Mouse (Mus musculus) adipocyte (in vitro differentiated cells): Measurements from ENCODE around the gene 2010111I01Rik.

ENCODE experiments used
- DNase-seq: peaks from one replicate; pipeline ENCODE4 v3.0.0-alpha.2; 2016; ENCODE audit warnings: low spot score

The 2010111I01Rik gene

GRCm38 (mm10) chr13:63152498-63152897, 187.8 kb downstream of the 2010111I01Rik start:
- DNase-seq: no peak

GRCm38 (mm10) chr13:63153397-63153796, 188.7 kb downstream of the 2010111I01Rik start:
- no peak for DNase-seq

- peak; percentile 65 for DNase-seq
Measured at GRCm38 (mm10) chr13:63154851-63155571, 190.3 kb downstream of the 2010111I01Rik start.

GRCm38 (mm10) chr13:63156264-63156663, 191.6 kb downstream of the 2010111I01Rik start:
- DNase-seq: no peak

GRCm38 (mm10) chr13:63170282-63171073, 205.8 kb downstream of the 2010111I01Rik start:
- DNase-seq: peak; percentile 7

GRCm38 (mm10) chr13:63171347-63172096, 206.8 kb downstream of the 2010111I01Rik start:
- no peak for DNase-seq

- no peak for DNase-seq
Measured at GRCm38 (mm10) chr13:63172097-63172445, 207.4 kb downstream of the 2010111I01Rik start.

- DNase-seq: no peak
Measured at GRCm38 (mm10) chr13:63174252-63175020, 209.7 kb downstream of the 2010111I01Rik start.

- no peak for DNase-seq
Measured at GRCm38 (mm10) chr13:63176131-63176530, 211.4 kb downstream of the 2010111I01Rik start.

- no peak for DNase-seq
Measured at GRCm38 (mm10) chr13:63177232-63177631, 212.5 kb downstream of the 2010111I01Rik start.

GRCm38 (mm10) chr13:63180641-63181235, 216.0 kb downstream of the 2010111I01Rik start:
- DNase-seq: no peak

- no peak for DNase-seq
Measured at GRCm38 (mm10) chr13:63184946-63185345, 220.3 kb downstream of the 2010111I01Rik start.

- no peak for DNase-seq
Measured at GRCm38 (mm10) chr13:63186217-63186616, 221.5 kb downstream of the 2010111I01Rik start.

- no peak for DNase-seq
Measured at GRCm38 (mm10) chr13:63186642-63187041, 221.9 kb downstream of the 2010111I01Rik start.

GRCm38 (mm10) chr13:63187145-63188143, 222.8 kb downstream of the 2010111I01Rik start:
- no peak for DNase-seq

GRCm38 (mm10) chr13:63188306-63188705, 223.6 kb downstream of the 2010111I01Rik start:
- DNase-seq: no peak

GRCm38 (mm10) chr13:63188811-63189210, 224.1 kb downstream of the 2010111I01Rik start:
- no peak for DNase-seq

- DNase-seq: no peak
Measured at GRCm38 (mm10) chr13:63193423-63193822, 228.7 kb downstream of the 2010111I01Rik start.

- no peak for DNase-seq
Measured at GRCm38 (mm10) chr13:63198038-63198437, 233.3 kb downstream of the 2010111I01Rik start.

- DNase-seq: no peak
Measured at GRCm38 (mm10) chr13:63199588-63199987, 234.9 kb downstream of the 2010111I01Rik start.
